Mouse (Mus musculus): Measurements from ENCODE around the gene Ckm.
A peak's percentile ranks its signal among the peaks of the same experiment; 100 is the strongest.

The Ckm gene

DNA sequence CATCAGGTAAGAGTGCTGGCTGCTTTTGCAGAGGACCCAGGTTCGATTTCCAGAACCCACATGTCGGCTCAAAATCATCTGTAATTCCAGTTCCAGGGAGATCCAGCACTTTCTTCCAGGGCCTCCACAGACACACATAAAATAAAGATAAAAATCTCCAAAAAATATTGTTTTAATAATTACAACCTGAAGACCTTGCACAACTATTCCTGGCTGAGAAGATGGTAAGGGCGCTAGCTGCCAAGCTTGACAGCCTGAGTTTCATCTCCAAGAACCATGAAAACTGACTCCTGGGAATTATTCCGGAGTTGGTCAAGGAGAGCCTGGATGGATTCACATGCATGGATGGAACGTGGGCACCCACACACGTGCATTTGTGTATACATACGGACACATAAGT is at the start of gene Ckm:
Gene Ckm, plus strand, starts transcription at position 301 of the 400 bp plus-strand sequence.
- DNase-seq: no peak

DNA sequence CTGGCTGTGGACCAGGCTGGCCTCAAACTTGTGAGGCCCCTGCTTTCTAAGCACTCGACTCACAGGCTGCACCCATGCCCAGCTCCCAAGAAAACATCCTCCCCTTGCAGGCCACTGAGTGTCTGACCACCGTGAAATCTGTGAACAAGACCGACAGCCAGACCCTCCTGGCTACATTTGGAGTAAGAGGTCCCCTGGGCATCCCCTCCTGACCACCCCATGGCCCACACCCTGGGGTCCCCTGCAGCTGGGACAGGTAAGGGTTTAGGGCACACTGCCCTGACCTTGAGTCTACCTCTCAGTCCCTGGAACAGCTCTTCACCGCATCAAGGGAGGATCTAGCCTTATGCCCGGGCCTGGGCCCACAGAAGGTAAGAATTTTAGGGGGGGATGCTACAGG is 49.6 kb upstream of the Ckm start:
- DNase-seq: no peak

DNA sequence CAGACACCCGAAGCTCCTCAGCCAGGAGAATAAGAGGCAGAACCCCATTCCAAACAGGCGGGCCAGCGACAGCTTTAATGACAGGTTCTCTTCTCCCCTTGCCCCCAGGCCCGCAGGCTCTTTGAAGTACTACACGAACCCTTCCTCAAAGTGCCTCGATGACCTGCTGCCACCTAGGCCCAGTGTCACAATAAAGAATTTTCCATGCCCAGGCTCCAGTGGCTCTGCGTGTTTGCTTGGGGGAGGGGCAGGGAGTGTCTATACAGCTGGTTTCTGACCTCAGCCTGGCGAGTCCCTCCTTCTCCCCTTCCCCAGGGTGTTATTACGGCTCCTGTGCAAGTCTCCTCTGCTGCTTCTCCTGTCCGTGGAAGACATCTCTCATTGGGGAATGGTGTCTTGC is 48.3 kb upstream of the Ckm start:
- no peak for DNase-seq

DNA sequence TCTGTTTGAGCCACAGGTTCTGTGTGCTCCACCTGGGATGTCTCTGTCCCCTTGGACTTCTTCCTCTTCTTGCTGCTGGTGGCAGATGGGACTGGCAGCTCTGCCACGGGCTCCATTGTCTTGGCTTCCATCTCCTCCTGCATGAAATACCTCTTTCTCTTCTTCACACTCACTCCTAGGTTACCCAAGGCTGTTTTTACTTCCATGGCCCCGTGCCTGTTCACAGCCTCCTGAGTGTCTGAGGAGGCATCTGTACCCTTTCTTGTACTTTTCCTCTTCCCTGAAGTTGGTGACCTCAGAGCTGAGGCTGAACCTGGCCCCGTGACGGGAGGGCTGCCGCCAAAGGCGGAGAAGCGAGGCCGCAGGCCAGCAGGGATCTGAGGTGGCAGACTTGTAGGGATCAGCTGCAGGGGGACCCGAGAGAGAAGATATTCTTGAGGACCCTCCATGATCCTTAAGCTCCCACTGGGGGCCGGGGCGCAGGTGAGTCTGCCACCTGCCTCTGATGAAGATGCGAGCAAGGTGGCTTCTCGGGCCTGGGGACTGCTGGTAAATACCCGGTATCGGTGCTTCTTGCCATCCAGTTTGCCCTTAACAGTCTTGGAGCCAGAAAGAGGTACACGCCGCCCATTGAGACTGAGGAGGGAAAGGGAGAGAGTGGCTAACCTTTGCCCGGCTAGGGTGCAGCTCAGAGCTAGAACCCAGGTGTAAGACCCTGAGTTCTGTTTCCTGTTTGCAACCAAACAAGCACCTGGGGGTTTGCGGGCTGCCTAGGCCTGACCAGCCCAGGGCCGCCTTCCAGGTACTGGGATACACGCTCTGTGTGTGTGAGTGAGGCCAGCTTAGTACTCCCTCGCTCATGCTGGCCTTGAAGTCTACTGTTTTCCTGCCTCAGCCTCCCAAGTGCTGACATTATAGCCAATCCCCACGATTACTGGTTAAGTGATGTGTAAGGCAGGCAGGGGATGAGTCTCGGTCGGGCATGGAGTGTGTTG is 46.9 kb upstream of the Ckm start:
- no peak for DNase-seq

DNA sequence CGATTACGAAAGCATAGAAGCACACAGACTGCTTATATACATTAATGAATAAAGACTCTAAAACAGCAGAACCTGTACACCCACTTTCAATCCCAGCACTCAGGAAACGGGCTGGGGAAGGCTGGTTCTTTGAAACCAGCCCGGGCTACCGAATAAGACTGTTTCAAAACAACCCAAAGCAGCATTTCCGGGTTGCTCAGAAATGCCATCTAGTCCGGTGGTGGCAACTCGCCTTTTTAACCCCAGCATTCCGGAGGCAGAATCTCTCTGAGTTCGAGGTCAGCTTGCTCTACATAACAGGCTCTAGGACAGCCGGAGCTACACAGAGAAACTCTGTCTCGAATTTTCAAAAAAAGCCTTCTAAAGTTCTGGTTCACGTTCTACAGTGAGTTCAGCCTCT is 45.9 kb upstream of the Ckm start:
- DNase-seq: no peak

DNA sequence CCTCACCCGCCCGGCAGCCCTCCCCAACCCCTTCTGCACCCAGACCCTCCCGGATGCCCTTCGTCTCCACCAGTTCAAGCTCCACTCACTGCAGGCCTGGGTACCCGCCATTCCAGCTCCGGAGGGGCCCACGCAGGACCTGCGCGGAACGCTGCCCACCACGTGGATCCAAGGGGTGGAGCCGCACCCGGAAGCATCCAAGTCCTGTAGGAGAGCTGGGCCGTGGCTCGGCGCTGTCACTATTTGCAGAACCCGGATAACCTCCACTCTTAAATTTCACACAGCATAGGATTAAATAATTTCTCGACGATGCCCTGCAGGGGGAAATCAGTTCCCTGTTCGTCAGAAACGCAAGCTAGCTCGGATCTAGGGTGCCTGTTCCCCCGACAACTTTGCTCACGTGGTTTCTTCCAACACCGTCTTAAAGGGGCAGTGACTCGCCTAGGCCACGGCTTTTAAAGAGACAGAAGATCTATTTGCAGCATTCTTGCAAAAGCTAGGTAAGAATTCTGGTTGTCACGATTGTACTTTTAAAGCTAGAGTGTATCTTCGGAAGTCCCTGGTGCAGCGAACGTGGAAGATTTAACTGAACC is 45.2 kb upstream of the Ckm start, which contains the start of the genes Cd3eap and Ppp1r13l:
Gene Cd3eap, minus strand, starts transcription at position 185 of the 593 bp plus-strand sequence.
Gene Ppp1r13l, plus strand, starts transcription at position 451 of the 593 bp plus-strand sequence.
- DNase-seq: peak; percentile 91

DNA sequence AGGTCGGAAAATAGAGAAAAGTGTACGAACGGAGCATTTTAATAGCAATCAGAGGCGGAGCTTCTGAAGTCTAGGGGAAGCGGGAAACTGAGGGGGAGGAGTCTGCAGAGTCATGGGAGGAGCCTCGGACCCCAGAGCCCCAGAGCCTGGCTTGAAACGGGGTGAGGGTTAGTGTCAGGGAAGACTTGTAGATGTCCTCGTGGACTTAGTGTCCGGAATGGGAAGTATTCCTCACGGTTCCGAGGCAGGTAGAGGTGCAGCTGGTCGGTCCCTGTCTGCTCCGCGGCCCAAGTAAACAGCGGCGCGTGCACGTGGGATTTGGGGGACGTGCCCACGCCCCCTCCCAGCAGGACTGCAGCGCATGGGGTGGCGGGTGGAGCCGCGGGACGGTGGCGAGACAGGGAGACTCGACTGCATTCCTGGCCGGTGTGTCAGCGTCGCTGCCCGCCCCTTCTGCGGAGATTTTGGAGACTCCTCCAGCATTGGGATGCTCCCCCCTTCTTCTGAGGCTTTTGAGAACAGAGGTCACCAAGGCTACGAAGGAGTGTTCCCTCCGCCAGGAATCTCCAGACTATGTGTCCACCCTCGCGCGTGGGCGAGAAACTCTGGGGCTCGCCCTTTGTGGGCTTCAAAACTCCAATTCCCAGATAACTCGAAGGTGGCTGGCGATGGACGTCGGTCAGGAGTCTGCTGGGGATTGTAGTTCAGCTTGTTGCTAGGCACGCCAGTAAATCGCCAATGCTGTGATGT is 44.5 kb upstream of the Ckm start:
- peak; percentile 70 for DNase-seq

DNA sequence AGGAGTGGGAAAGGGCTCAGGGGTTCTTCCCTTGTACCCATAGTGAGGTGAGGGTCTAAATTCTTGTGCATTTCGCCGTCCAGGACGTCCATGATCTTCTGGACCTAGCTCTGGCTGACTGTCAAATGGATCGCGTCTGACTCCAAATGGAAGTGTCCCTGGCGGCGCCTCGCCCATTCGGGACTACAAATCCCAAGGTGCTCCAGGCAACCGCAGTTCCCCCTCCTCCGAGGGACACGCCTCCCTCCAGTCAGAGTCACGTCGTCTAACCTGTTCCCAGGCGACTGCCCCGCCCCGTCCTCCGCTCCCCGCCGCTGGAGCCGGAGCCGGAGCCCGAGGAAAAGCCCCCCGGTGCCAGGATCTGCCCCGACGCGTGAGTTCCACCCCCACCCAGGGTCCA is 43.6 kb upstream of the Ckm start:
- peak; percentile 88 for DNase-seq

DNA sequence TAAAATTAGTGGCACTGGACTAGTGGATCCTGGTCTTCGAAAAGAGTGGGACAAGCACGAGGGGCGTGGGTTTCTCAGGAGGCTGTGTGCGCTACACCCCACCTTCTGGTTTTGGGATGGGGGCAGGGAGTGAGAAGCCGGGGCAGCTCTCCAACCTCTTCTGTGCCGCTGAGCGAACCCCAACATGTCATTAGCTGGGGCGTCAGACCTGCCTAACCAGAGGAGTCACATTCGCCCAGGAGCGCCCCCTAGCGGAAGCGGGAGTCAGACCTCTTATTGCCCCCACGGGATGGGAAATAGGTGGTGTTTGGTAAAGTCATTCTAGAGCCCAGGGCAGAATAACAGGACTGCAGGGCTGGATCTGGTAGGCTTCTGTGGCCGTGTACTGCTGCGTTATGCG is 42.9 kb upstream of the Ckm start:
- DNase-seq: peak; percentile 79

DNA sequence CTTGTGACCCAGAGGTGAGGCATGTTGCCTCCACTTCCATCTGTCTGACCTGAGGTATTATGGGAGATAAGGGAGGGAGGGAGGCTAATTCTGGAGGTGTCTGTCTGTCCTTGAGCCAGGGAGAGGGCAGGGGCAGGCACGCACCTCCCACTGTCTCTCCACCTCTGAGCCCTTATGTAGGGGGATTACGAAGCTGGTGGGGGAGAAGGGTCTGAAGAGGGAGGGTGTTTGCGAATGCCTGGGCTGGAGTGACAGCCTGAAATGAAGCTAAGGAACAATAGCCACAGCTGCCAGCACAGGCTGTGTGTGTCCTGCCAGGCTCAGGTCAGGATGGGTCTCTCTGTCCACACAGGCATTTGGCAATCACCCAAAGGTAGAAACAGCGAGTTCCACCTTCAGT is 42.3 kb upstream of the Ckm start:
- no peak for DNase-seq

DNA sequence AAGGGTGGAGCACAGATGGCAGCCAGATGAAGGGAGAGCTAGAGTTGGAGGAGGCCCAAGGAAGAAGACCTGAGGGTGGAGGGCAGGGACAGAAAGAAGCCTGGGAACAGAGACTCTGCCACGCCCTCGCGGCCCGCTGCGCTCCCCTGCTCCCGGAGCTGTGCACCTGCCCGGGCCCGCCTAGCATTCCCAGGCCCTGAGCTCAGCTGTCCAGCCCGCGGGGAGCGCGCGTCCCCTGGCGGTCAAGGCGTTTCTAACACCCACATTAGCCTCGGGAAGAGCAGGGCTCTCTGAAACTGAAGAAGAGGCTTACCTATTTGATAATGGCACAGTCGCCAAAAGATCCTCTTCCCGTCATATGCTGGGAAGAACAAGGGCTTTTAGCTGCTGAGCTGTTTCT is 40.7 kb upstream of the Ckm start:
- no peak for DNase-seq

DNA sequence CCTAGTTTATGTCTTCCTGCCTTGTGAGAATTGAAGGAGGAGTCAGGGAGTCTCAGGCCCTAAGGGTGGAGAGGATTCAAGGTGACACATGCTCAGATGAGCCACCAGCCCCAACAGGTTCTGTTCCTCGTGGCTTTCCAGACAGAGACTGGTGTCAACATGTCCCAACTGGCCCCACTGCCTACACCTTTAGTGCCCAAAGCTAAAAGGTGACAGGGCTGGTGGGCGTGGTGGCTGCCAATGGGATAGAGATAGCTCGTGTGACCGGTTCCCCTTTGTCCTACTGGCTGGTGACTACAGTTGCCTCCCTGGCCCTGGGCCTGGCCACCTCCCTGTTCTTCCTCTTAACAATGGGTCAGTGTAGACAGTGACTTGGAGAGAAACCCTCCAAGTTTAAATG is 39.2 kb upstream of the Ckm start:
- no peak for DNase-seq

DNA sequence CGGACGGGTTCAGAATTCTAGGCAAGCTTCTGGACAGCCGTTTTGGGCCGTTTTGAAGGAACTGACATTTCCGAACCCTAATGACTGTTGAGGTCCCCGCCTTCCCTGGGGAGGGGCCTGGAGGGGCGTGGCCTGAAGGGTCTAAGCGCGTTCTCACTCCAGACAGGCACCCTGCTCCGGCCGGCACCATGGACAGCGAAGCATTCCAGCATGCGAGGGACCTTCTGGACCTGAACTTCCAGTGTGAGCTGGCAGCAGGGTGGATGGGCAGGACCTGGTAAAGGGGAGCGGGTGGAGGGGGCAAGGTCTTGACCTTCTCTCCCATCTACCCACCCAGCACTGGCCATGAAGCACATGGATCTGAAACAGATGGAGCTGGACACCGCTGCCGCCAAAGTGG is 36.2 kb upstream of the Ckm start:
- DNase-seq: no peak

DNA sequence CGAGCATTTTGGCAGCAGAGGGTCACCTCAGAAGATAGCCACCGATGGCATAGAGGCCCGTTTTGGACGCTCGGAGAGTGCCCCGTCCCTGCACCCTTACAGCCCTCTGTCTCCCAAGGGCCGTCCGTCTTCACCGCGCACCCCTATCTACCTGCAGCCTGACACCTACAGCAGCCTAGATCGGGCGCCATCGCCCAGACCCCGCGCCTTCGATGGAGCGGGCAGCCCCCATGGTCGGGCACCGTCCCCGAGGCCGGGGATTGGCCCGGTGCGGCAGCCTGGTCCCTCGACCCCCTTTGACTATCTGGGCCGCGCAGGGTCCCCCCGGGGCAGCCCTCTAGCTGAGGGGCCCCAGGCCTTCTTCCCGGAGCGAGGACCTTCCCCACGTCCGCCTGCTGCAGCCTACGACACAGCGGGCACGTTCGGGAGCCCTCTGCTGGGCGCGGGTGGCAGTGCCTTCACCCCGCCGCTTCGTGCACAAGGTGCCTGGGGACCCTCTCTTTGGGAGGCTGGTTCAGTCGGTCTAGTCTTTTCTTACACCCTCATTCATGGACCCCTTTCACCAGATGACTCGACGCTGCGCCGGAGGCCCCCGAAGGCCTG is 34.7 kb upstream of the Ckm start:
- peak; percentile 77 for DNase-seq

DNA sequence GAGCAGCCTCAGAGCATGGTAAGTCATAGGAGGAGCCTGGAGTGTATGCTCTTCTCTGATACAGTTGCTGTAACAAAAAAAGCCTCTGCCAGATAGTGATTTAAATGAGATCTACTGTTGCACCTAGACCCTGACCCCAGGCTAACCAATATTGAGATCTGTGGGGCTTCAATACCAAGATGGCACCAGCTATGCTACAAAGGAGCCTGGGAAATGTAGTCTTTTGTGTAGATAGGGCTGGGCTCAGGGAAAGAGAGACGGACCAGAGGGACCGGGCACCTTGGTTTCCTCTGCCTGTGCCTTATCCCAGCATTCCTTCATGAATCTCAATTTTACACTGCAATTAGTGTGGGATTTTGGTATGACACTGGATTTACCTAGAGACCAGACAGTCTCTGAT is 31.2 kb upstream of the Ckm start:
- no peak for DNase-seq

DNA sequence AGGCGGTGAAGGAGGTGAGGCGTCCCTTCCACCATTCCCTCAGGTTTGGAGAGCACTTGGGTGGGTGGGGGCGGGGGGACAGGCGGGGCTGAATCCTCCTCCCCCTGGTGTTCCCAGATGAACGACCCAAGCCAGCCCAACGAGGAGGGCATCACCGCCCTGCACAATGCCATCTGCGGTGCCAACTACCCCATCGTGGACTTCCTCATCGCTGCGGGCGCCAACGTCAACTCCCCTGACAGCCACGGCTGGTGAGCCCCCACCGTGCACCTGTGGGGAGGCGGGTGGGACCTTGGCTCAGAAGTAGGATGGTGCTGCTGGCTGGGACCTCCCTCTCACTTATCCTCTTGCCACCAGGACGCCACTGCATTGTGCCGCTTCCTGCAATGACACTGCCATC is 29.2 kb upstream of the Ckm start:
- no peak for DNase-seq

DNA sequence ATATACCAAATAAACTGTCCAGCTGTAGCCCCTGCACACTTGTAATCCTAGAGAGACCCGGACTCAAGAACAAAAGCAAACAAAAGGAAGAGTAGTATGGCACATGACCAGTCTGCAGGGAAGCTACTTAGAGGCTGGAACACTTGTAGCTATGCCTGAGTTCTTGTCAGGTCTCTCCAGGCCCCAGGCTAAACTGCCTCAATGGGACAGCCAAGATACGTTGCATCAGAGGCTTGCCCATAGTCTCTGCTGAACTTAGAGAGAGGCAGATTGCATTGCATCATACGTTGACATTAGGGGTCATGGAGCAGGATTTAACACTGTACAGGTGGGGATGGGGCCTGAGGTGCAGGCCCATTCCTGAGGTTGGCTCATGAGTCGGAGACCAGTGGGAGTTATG is 28.6 kb upstream of the Ckm start:
- DNase-seq: no peak

DNA sequence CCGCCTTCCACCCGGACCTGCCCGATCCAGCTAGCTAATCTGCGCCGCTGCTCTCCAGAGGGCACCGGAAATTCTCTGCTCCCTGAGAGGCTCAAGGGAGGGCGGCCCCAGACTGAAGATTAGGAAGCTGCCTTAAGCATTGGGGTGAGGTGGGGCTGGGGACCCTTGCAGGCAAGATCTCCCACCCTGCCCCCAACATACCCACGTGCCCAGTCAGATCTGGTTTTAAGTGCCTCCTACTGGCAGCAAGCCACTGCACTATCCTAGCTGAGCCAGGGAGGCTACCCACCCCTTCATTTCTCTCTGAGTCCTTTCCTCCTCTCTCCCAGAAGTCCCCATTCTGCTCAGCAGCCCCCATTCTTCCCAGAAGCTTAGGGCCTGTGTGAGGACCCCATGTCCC is 26.5 kb upstream of the Ckm start:
- no peak for DNase-seq

DNA sequence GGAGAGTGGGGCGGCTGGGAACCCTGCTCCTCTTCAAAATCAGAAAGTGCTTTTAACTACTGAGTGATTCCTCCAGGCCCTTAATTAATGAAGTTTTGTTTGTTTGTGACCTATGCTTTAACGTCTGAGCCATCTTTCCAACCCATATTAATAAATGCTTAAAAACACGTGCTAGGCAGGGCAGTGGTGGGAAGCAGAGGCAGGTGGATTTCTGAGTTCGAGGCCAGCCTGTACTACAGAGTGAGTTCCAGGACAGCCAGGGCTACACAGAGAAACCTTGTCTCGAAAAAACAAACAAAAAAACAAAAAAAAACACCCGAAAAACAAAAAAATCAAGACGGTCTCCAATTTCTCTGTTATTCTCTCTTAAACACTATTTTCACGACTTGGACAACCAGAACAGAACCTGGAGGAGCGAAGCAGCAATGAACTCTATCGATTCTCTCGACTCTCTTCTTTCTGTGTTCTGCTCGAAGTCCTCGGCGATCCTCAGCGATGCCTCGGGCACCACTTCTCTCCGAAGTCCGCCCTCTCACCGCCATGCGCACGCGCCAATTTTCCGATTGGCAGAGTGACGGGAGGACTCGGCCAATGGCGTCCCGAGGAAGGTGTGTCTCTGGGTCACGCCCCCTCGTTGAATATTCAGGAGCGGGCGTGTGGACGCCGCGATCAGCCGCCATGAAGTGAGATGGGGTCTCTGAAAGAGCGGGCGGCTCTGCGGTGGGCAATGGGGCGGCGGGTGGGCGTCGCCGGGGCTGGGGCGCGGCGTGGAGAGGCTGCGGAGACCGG is 23.0 kb upstream of the Ckm start, which contains the start of gene Ercc2:
Gene Ercc2, plus strand, starts transcription at position 634 of the 789 bp plus-strand sequence.
- peak; percentile 99 for DNase-seq

DNA sequence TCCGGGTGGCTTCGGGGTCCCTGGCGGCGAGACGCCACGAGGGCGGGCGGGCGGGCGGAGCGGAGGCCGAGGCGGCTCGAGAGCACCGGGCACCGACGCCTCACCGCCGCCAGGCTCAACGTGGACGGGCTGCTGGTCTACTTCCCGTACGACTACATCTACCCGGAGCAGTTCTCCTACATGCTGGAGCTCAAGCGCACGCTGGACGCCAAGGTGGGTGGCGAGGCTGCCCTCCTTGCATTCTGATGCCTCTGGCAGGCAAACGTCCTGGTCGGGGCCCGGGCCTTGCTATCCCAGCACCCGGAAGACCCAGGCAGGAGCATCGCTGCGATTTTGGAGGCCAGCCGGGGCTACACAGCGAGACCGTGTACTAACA is 22.4 kb upstream of the Ckm start:
- peak; percentile 43 for DNase-seq

DNA sequence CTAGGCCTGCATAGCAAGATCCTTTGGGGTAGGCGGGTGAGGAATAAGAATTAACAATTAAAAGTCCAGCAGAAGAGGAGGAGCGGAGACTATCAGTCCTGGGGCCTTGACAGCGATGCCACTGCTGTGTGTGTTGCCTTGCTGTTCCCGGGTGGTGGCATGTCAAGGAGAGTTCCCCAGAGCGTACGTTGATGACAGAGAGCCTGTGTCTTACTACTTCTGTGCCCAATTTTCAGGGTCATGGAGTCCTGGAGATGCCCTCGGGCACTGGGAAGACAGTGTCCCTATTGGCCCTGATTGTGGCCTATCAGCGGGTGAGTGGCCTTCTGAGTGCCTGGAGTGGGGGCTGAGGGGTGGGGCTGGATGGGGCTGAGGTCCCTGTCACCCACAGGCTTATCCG is 20.9 kb upstream of the Ckm start:
- no peak for DNase-seq
